Mouse (Mus musculus) left cerebral cortex, postnatal 4 days (tissue): ENCODE data around the gene Gm19668. TPM values are rescaled to one million over a fixed set of nuclear protein-coding genes. Genes with fewer than 3 reads are reported as not detected.
A peak's percentile ranks its signal among the peaks of the same experiment; 100 is the strongest.
"Not testable (repeated sequence)": the region's sequence is repeated elsewhere in the genome, so short reads cannot be mapped to it uniquely, and the experiment has no call there.

Experiments
- DNase-seq: peaks from one replicate; pipeline ENCODE4 v3.0.0-alpha.2; 2022
- intact Hi-C: fragments of 180-260 bp; cut with DNase I; formaldehyde crosslinking; loops from one replicate; pipeline ENCODE4 v1.15.1; 2025
- total RNA-seq, 2 experiments: library from RNA; stranded (reverse); gene quantifications; 2 replicates each; pipeline ENCODE4 v1.2.3; 2021

The Gm19668 gene
- not detected for total RNA-seq

GRCm38 (mm10) chr10:77798921-77799508 lies at the start of gene Gm19668:
Gene Gm19668 (minus strand): TSS chr10:77799133.
- DNase-seq: no peak
- intact Hi-C loops: no loop called here

- intact Hi-C loops: no loop called here
- no peak for DNase-seq
These were observed 48.6 kb upstream of the Gm19668 start for GRCm38 (mm10) chr10:77847538-77847937.

DNA sequence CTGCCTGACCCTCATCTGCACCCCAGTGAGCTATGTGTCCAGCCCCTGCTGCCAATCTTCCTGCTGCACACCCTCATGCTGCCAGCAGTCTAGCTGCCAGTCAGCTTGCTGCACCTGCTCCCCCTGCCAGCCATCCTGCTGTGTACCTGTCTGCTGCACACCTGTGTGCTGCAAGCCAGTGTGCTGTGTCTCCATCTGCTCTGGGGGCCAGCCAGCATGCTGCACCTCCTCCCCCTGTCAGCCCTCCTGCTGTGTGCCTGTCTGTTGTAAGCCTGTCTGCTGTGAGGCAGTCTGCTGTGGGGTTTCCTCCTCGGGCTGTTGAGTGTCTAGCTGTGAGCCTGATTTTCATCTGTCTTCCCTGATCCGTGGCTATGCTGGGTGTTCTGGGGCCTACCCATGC lies 48.0 kb upstream of the Gm19668 start:
- intact Hi-C loops: no loop called here
- DNase-seq: peak; percentile 47

GRCm38 (mm10) chr10:77846503-77846902 lies 47.6 kb upstream of the Gm19668 start, which contains the start of gene Gm36176:
Gene Gm36176 (plus strand): TSS chr10:77846803.
- intact Hi-C loops: no loop called here

GRCm38 (mm10) chr10:77839006-77839405 lies 40.1 kb upstream of the Gm19668 start:
- no peak for DNase-seq
- intact Hi-C loops: no loop called here

More at GRCm38 (mm10) chr10:77846503-77846902, 47.6 kb upstream of the Gm19668 start, which contains the start of gene Gm36176:
- DNase-seq: no peak

DNA sequence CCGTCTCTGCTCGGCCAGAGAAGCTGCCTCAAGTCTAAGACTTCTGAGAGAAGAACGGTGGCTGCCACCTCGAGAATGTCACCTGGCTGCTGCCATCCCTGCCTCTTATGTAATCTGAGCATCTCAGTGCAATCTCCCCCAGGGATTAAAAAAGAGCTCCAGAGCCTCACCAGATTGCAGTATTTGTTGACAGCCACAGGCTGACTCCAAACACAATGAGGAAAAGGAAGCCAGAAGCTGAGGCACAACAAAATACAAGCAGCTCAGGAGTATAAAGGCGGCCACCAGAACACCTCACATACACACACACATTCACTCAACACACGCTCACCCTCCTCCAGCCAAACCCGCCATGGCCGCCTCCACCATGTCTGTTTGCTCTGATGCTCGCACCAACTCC lies 36.7 kb upstream of the Gm19668 start, which contains the start of gene Krtap10-10:
Krtap10-10 (plus strand) TSS at position 301 of the 400 bp plus-strand sequence.
- no peak for DNase-seq
- intact Hi-C loops: no loop called here

DNA sequence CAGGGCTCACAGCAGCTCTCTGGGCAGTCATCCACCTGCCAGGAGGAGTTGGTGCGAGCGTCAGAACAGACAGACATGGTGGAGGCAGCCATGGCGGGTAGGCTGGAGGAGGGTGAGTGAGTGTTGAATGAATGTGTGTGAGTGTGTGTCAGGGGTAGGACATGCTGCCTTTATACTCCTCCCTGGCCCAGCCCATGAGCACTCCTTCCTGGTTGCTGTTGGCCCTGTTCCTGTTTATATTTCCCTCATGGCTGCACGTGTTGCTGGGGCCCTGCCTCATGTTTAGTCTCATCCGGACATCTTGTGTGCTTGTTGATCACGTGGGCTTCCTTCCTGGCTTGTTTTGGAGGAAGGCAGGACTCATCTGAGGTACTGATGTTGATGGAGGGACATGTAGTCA lies 28.0 kb upstream of the Gm19668 start, which contains the start of gene Krtap10-4:
Krtap10-4 (minus strand) TSS at position 145 of the 400 bp plus-strand sequence.
- intact Hi-C loops: no loop called here
- DNase-seq: no peak

DNA sequence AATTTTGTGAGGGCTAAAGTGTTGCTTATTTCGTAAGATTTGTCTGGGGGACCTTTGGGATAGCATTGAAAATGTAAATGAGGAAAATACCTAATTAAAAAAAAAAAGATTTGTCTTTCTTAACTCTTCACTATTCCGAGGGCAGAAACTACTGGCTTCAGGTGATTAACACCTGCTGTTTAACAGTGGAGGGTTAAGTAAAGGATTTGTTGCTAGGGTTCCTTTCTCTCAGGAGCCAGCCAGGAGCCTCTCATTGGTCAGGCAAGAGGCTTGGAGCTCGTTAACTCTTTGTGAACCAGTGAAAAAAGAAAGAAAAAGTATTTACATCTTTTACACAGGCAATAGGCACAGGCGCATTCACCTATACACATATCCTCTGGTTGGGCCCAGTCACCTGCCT lies 20.3 kb upstream of the Gm19668 start:
- DNase-seq: no peak
- intact Hi-C loops: no loop called here

- intact Hi-C loops: no loop called here
- DNase-seq: no peak
These were observed 19.6 kb upstream of the Gm19668 start for GRCm38 (mm10) chr10:77818523-77818922.

DNA sequence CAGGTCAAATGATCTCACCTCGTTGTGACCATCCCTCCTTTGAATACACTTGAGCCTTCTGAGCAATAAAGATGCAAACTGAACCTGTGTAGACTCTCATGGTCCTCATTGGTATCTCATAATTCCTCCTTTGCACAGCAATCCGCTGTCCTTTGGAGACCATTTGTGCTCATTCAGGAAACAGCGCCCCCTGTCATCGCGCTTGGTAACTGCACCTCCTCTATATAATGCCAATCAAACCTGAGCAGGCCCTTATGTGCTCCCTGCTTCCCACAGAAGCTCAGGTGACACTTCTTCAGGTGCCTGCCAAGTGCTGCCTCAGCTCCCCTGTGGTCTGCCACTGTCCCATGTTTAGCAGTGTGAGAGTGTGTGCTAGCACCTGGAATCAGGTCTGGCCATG lies 16.6 kb upstream of the Gm19668 start:
- DNase-seq: peak; percentile 17
- intact Hi-C loops: no loop called here

GRCm38 (mm10) chr10:77814382-77814781 lies 15.4 kb upstream of the Gm19668 start, which contains the start of gene Gm2696:
Gene Gm2696 (plus strand): TSS chr10:77814682.
- intact Hi-C loops: no loop called here
- no peak for DNase-seq

DNA sequence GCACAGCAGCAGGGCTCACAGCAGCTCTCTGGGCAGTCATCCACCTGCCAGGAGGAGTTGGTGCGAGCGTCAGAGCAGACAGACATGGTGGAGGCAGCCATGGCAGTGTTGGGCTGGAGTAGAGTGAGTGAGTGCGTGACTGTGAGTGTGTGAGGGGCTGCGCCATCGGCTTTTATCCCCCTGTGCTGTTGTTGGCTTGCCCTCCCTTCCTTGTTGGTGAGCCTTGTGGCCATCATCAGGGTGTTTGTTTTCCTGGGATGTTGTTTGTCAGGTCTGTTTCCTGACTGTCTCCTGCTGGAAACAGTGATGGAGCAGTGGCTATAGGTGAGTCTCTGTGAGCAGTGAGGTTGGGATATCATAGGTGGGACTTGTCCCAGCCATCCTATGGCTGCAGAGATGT lies 12.8 kb upstream of the Gm19668 start, which contains the start of gene Gm9507:
Gm9507 (minus strand) TSS at position 101 of the 400 bp plus-strand sequence.
- no peak for DNase-seq
- intact Hi-C loops: no loop called here

- no peak for DNase-seq
- intact Hi-C loops: no loop called here
These were observed 5.2 kb upstream of the Gm19668 start for GRCm38 (mm10) chr10:77804095-77804494.

GRCm38 (mm10) chr10:77798164-77798920 lies 591 bp downstream of the Gm19668 start:
- intact Hi-C loops: not testable (repeated sequence)
- DNase-seq: peak; percentile 38

GRCm38 (mm10) chr10:77797677-77798076 lies 1.3 kb downstream of the Gm19668 start:
- DNase-seq: no peak
- intact Hi-C loops: no loop called here

DNA sequence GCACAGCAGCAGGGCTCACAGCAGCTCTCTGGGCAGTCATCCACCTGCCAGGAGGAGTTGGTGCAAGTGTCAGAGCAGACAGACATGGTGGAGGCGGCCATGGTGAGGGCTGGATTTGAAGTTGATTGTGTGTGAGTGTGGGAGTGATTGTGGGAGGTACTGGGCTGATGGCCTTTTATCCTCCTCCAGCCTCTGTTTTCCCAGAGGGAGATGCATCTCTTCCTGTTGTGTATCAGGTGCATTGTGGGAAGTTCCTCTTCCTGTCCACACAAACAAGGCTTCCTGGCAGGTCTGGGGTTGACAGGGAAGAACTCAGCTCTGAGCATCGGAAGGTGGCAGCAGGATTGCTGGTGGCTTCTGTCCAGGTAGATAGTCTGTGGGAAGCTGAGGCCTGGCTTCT lies 4.0 kb downstream of the Gm19668 start, which contains the start of gene Gm9639:
Gm9639 (minus strand) TSS at position 101 of the 400 bp plus-strand sequence.
- intact Hi-C loops: no loop called here
- DNase-seq: no peak

DNA sequence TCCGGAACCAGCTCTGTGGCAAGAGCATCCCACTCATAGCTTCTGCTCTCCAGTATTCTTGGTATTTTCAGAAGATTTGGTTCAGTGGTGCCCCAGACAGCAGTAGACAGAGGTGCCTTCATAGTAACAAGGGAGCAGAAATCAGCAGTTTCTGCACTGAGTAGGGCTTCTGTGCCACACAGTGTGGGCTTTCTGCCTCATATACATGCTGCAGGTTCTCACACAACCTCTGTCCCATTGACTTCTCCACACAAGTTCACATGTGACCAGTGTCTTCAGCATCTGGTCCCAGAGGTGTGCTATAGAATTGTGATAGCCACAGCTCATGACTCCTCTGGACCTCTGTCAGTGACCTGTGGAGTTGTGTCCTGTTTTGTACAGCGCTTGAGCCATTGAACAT lies 10.3 kb downstream of the Gm19668 start:
- intact Hi-C loops: no loop called here
- DNase-seq: no peak

GRCm38 (mm10) chr10:77787876-77788275 lies 11.1 kb downstream of the Gm19668 start, which contains the start of gene Gm7137:
Gene Gm7137 (minus strand): TSS chr10:77788200.
- intact Hi-C loops: not testable (repeated sequence)
- peak; percentile 14 for DNase-seq

DNA sequence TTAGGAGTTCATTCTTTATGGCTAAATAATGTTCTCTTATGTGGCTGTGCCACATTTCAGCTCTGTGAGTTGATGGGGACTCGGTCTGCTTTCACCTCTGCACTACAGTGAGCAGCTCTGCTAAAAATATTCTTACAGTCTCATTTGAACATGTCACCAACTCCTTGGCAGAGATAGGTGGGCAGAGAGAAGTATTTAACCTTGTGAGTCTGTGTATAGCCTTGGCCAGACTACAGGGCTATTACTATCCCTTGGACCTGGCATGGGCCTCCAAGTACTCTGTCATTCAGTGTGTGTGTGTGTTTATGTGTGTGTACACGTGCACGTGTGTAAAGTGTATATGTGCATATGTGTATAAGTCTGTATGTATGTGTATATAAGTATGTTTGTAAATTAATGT lies 15.5 kb downstream of the Gm19668 start:
- DNase-seq, intact Hi-C loops: not testable (repeated sequence)

DNA sequence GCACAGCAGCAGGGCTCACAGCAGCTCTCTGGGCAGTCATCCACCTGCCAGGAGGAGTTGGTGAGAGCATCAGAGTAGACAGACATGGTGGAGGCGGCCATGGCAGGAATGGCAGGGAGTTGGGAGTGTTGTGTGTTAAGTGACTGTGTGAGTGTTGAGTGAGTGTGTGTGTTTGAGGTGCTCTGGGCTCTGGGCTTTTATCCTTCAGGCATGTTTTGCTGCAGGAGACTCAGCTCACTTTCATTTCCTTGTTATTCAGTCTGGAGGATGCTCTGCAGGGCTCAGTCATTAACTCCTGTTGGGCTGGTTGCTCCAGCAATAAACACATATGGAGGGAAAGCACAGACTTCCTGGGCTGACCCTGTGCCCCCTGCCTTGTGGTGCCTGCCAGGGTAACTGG lies 16.5 kb downstream of the Gm19668 start, which contains the start of gene Gm3250:
Gm3250 (minus strand) TSS at position 101 of the 400 bp plus-strand sequence.
- intact Hi-C loops, DNase-seq: not testable (repeated sequence)

DNA sequence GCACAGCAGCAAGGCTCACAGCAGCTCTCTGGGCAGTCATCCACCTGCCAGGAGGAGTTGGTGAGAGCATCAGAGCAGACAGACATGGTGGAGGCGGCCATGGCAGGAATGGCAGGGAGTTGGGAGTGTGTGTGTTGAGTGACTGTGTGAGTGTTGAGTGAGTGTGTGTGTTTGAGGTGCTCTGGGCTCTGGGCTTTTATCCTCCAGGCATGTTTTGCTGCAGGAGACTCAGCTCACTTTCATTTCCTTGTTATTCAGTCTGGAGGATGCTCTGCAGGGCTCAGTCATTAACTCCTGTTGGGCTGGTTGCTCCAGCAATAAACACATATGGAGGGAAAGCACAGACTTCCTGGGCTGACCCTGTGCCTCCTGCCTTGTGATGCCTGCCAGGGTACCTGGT lies 22.1 kb downstream of the Gm19668 start, which contains the start of gene Gm7138:
Gm7138 (minus strand) TSS at position 101 of the 400 bp plus-strand sequence.
- intact Hi-C loops, DNase-seq: not testable (repeated sequence)
